Mouse (Mus musculus): ENCODE data around the gene Ttc39b.

- TF ChIP-seq POLR2A (IDR thresholded peaks at IDR 0.05; ENCODE audit: extremely low read depth, insufficient read depth, low read length): no peak
- no peak for TF ChIP-seq CTCF (IDR thresholded peaks at IDR 0.05; ENCODE audit: extremely low read depth, insufficient read depth, low read length)
Observed at GRCm38 (mm10) chr4:83265926-83266692, 57.9 kb downstream of the Ttc39b start.
